Mouse (Mus musculus) limb, embryonic 10.5 days (tissue): ENCODE measurements around the gene Surf1. TPM values are rescaled to one million over a fixed set of nuclear protein-coding genes. Genes with fewer than 3 reads are reported as not detected.

ENCODE experiments used
- DNase-seq: peaks from one replicate; pipeline ENCODE4 v3.0.0-alpha.2; 2017; ENCODE audit warnings: low spot score
- H3K27ac ChIP-seq: fragments of 300-500 bp; sonication (generic); 2 replicates; pipeline ENCODE4 v1.5.1; 2016; ENCODE audit warnings: mild to moderate bottlenecking
- H3K27me3 ChIP-seq: fragments of 300-500 bp; sonication (generic); 2 replicates; pipeline ENCODE4 v1.6.1; 2016; ENCODE audit warnings: low read depth, mild to moderate bottlenecking; ENCODE audit not compliant: poor library complexity, severe bottlenecking
- H3K36me3 ChIP-seq: fragments of 300-500 bp; sonication (generic); 2 replicates; pipeline ENCODE4 v1.6.1; 2016; ENCODE audit warnings: mild to moderate bottlenecking, moderate library complexity
- H3K4me1 ChIP-seq: fragments of 300-500 bp; sonication (generic); 2 replicates; pipeline ENCODE4 v1.6.1; 2016
- H3K4me3 ChIP-seq: fragments of 300-500 bp; sonication (generic); 2 replicates; pipeline ENCODE4 v1.5.1; 2016; ENCODE audit warnings: mild to moderate bottlenecking, moderate library complexity
- H3K9me3 ChIP-seq: fragments of 300-500 bp; sonication (generic); replicated peaks from 2 replicates; pipeline ENCODE4 v1.6.1; 2016; ENCODE audit warnings: mild to moderate bottlenecking
- WGBS: fragments of 180-500 bp; shearing (Covaris S2); methylation state at CpG from one replicate; pipeline ENCODE4 v1.1.7; 2016; 5-methylcytosine and 5-hydroxymethylcytosine counted together
- polyA plus RNA-seq: library from polyadenylated mRNA; unstranded; fragments of >200 nt; fragmentation: Nextera tagmentation; extraction: Ambion mirVana; gene quantifications from 2 replicates; pipeline ENCODE4 v1.2.1, GENCODE M21; 2016

Gene Surf1
- polyA plus RNA-seq, 1 experiment from 2014 or later = 50.3 TPM

DNA sequence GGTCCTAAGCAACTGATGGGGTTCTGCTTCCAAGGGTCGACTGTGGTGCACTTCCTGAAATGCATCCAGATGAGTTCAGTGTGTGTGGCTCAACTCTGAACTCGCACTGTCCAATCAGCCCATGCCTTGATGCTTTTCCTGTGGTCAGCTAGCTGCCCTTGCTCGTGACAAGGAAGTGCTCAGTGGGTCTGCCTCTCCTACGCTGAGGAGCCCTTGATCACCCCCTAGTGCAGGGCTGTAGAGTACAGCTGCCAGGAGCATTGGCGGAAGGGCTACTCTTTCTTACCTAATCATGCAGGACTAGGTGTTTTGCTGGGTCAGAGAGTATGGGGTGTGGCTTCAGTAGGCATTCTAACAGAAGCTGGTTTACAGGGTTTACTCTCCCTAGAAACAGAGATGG, 25.2 kb upstream of the Surf1 start:
- Histone ChIP-seq H3K4me1 (no peaks in the 10 kb centered on the region), H3K27ac (no peak overlapping the region), H3K27me3 (no peaks in the 10 kb centered on the region), H3K9me3 (no peaks in the 10 kb centered on the region), H3K36me3 (peaks cover 1% of the 10 kb centered on the region; the same call in 1 of the 2 replicates), H3K4me3 (no peak overlapping the region)
- WGBS = 49% methylated on average over 5 of the region's 5 CpGs
- DNase-seq = no peak

DNA sequence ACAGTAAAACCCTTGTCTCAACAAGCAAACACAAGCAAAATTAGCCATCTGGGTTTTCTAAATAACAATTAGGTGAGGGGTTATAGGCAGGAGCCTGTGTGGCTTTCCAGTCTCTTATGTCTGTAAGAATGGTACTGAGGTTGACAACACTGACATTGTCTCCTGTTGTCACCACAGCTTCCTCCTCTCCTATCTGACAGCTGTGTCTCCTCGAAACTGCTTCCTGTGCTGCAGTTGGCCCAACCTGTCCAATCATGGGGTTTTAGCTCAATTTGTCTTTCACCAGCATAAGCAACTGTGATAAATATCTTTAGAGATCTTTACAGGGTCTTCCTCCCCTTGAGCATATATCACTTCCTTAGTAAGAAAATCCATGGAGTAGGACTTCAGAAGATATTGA, 20.1 kb upstream of the Surf1 start:
- no peak for DNase-seq
- no peaks in the 10 kb centered on the region for H3K9me3 ChIP-seq
- no peak overlapping the region for H3K4me3 ChIP-seq
- H3K27ac ChIP-seq = no peak overlapping the region
- peaks cover 26% of the 10 kb centered on the region for H3K4me1 ChIP-seq
- H3K27me3 ChIP-seq = no peaks in the 10 kb centered on the region
- H3K36me3 ChIP-seq = peaks cover 7% of the 10 kb centered on the region
- WGBS = 70% methylated on average over 1 of the region's 1 CpGs

DNA sequence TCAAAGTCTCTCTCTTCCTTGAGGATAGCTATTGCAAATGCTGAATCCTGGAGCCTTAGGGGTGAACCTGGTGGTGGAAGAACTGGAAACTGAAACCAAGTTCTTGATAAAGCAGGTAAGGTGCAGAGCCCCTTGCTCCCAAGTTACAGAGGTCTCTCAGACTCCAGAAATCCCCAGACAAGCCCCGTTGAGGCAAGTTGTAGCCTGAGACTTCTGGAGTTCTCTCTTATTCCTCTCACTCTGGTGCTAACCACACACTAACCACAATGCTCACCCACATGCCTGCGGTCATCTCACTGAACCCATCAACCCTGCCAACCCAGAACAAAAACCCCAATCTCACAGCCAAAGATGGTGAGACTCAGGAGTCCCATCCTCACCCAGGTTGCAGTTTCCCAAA, 19.0 kb upstream of the Surf1 start:
- H3K36me3 ChIP-seq = peaks cover 19% of the 10 kb centered on the region
- no peaks in the 10 kb centered on the region for H3K9me3 ChIP-seq
- no peak overlapping the region for H3K4me3 ChIP-seq
- peaks cover 37% of the 10 kb centered on the region for H3K4me1 ChIP-seq
- 88% methylated on average over 2 of the region's 2 CpGs for WGBS
- no peak for DNase-seq
- H3K27ac ChIP-seq = no peak overlapping the region
- H3K27me3 ChIP-seq = no peaks in the 10 kb centered on the region

DNA sequence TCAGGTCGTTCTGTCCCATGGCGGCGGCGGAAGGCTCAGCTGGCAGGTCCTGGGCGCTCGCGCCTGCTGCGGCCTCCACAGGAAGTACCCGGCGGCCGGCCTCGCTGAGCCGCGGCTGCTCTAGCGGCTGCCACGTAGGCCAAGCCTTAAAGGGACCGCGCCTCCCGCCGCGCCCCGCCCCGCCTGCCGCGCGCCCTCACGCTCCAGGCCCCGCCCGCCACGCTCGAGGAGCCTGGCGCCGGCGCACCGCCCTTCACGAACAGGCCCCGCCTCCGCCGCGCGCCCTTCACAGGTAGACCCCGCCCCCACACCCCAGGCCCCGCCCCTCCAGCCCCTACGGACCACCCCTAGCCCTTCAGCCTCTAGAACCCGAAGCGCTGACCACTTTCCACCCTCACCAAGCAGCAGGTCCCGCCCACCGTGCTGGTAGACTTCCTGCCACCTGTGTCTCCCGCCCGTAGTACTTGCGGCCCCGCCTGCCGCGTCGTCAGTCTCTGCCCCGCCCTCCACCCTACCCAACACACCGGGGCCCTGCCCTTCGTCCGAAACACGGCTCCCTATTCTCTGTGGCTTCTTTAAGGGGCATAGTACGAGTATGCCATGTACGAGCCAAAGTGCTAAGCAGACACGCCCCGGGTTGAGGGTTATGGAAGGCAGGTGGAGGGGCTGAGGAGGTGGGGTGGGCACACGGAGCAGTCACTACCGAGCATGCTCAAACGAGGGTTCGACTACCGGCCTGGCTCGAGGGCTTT, 17.1 kb upstream of the Surf1 start, which contains the start of the genes Surf4 and Stkld1:
Surf4 (minus strand) TSS at position 625 of the 752 bp plus-strand sequence.
Stkld1 (plus strand) TSS at position 744 of the 752 bp plus-strand sequence.
- WGBS = 1% methylated on average over 68 of the region's 70 CpGs
- no peaks in the 10 kb centered on the region for H3K27me3 ChIP-seq

DNA sequence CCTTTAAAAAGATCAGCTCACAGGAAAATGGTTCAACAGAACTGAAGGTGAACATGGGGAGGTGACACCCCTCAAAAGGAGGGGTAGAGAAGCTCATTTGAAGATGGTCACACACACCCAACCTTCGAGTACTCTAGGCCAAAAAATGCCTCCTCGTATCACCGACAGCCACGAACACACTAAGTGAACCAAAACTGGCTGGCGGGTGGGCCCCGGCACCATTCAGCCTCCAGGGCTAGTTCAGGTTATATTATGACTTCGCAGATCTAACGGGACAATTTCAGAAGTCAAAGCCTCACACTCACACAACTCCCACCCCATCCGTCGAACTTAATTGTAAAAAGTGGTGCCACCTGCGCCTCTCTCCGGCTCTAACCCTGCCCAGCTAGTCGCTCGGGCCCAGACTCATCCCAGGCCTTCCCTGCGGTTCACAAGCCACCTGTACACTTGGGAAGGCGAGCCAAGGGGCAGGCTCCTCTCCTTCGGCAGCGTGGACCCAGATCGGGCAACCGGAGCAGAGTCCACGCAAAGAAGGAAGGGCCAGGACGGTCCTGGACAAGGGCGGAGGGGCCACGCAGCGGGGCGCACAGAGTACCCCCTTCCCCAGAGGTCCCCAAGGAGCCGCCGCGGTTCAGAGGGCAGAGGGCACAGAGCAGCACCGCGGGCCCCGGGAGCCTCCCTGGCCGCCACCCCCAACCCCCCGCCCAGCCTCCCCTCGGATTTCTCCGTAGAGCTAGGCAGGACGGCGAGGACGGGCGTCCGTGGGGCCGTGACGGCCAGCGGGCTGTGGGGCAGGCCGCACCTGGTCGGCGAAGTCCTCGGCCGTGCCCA, 16.4 kb upstream of the Surf1 start:
- Histone ChIP-seq H3K27me3 (no peaks in the 10 kb centered on the region), H3K4me3 (peak overlapping the region; percentile 100), H3K4me1 (peaks cover 43% of the 10 kb centered on the region), H3K36me3 (peaks cover 45% of the 10 kb centered on the region), H3K9me3 (no peaks in the 10 kb centered on the region), H3K27ac (peak overlapping the region; percentile 99)
- DNase-seq = no peak
- 3% methylated on average over 49 of the region's 49 CpGs for WGBS

More for the DNA sequence above, 17.1 kb upstream of the Surf1 start, which contains the start of the genes Surf4 and Stkld1:
- peaks cover 37% of the 10 kb centered on the region for H3K36me3 ChIP-seq
- peaks cover 40% of the 10 kb centered on the region for H3K4me1 ChIP-seq
- H3K9me3 ChIP-seq = no peaks in the 10 kb centered on the region
- H3K27ac ChIP-seq = peak within 1 kb of the TSS; percentile 99
- peak within 1 kb of the TSS; percentile 100 for H3K4me3 ChIP-seq
- peak; percentile 97 for DNase-seq

DNA sequence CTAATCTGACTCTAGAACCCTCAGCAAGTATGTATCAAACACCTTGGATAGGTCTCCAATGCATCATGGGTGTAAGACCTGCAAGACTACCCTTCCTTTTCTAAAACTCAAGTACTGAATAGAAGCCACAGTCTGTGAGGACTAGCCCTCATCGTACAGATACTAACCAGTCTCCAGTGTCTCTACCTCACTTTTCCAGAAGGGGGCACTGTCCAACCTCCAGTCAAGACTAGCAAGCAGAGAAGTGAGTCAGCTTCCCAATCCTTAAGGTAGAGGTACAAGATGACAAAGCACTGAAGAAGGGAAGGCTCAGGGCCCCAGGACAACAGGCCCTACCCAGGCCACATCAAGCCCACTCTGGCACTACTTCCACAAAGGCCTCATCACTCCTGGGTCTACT, 14.1 kb upstream of the Surf1 start:
- no peak for DNase-seq
- WGBS = 57% methylated on average over 1 of the region's 1 CpGs
- Histone ChIP-seq H3K4me1 (peaks cover 43% of the 10 kb centered on the region), H3K27me3 (no peaks in the 10 kb centered on the region), H3K36me3 (peaks cover 68% of the 10 kb centered on the region), H3K27ac (no peak overlapping the region), H3K9me3 (no peaks in the 10 kb centered on the region), H3K4me3 (peak overlapping the region; percentile 18; the same call in 1 of the 2 replicates)

DNA sequence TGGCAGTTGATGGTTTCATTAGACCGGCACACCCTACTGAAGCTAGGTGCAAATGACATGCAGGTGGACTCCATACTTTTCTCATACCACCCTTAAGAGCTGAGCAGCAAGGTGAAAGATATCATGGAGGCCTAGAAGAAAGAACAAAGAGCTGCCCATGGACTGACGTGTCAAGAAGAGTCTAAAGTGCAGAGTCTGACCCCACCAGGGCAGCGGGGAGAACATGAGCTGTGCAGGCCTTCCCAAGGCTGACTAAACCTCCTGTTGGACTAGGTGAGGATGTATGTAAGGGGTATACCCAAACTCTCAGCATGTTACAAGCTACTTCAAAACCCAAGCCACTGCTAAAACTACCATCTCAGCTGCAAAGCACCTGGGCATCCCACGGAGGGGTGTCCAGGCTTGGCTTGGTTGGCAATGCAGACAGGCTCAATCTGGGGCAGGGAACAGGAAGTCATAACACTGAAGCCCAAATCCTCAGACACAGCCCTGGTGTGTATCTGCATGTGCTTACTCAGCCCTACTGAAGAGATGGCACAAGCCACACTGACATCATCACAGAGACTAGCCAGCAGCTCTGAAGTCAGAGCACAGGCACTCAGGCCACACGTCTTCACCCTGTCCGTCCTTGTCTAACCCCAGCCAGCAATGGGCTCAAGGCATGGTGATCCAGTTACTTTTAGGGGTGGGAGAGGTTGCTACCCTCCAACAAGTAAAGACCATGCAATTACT, 11.6 kb upstream of the Surf1 start:
- Histone ChIP-seq H3K27me3 (no peaks in the 10 kb centered on the region), H3K27ac (no peak overlapping the region), H3K9me3 (no peaks in the 10 kb centered on the region), H3K36me3 (peaks cover 90% of the 10 kb centered on the region), H3K4me3 (no peak overlapping the region), H3K4me1 (peaks cover 32% of the 10 kb centered on the region)
- no peak for DNase-seq
- 92% methylated on average over 6 of the region's 6 CpGs for WGBS

DNA sequence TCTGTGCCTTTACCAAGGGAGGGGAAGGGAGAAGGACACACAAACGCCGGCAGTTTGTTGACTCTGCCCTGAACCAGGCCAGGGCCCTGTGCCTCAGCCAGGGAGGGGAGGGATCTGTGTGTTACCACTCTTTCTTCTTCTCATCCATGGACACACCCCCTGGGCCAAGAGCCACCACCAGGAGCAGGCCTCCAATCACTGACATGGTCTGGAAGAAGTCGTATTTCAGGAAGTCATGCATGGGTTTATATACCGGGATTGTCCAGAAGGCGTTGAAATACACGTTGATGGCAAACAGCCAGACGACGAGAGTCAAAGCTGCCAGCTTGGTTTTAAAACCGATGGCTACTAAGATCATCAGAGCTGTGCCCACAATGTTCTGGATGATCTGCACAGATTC, 5.5 kb upstream of the Surf1 start:
- no peak for DNase-seq
- no peaks in the 10 kb centered on the region for H3K27me3 ChIP-seq
- H3K4me1 ChIP-seq = peaks cover 18% of the 10 kb centered on the region
- H3K4me3 ChIP-seq = no peak overlapping the region
- H3K9me3 ChIP-seq = no peaks in the 10 kb centered on the region
- H3K36me3 ChIP-seq = peaks cover 98% of the 10 kb centered on the region
- WGBS = 84% methylated on average over 9 of the region's 9 CpGs
- no peak overlapping the region for H3K27ac ChIP-seq

DNA sequence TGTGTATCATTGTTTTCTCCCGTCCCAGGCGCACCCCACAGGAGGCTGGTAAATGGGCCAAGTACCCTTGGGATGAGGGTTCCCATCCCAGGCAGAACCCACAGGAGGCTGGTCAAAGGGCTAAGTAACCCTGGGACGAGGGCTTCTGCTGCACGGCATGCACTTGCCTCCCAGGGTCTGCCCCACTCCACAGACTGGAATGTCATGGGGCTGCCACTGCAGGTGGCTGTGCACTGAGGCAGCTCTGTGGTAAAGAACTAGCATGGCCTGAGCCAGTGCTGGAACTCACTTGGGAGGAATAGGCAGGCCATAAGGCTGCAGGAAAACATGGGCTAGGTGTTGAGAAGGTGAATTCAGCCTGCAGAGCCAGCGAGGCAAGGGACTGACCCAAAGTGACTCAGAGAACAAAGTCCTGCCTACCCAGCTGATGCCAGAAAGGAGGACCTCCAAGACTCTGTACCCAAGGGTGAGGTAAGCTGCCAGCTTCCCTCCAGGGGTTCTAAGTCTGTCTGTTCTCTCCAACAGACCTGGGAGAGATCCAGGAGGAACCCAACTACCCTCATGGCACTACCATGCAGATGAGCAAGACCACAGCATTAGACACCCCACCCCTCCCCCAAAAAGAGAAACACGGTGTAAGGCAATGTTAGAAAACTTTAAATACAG, 4.0 kb upstream of the Surf1 start:
- no peak overlapping the region for H3K27ac ChIP-seq
- 87% methylated on average over 6 of the region's 6 CpGs for WGBS
- no peaks in the 10 kb centered on the region for H3K9me3 ChIP-seq
- no peak for DNase-seq
- no peaks in the 10 kb centered on the region for H3K27me3 ChIP-seq
- H3K4me3 ChIP-seq = no peak overlapping the region
- peaks cover 83% of the 10 kb centered on the region for H3K36me3 ChIP-seq
- H3K4me1 ChIP-seq = peaks cover 31% of the 10 kb centered on the region

DNA sequence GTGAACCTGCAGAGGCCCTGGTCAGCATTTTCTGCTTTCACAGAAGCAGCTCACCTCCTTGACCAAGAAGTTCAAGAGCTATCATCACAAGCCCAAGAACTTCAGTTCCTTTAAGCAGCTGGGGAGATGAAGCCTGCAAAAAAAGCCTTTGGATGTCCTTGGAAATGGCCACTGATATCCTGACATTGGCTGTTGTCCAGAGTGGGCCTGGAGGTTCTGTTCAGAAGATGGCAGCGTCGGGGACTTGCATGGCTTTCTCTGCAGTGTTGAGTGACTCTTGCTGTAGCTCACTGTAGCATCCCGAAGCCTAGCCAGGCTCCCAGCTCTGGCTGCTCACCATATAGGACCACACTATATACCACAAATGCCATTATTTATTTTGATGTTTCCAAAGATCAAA, 3.4 kb upstream of the Surf1 start:
- H3K4me1 ChIP-seq = peaks cover 38% of the 10 kb centered on the region
- peaks cover 78% of the 10 kb centered on the region for H3K36me3 ChIP-seq
- no peak for DNase-seq
- no peak overlapping the region for H3K4me3 ChIP-seq
- H3K9me3 ChIP-seq = no peaks in the 10 kb centered on the region
- H3K27ac ChIP-seq = no peak overlapping the region
- 92% methylated on average over 3 of the region's 3 CpGs for WGBS
- no peaks in the 10 kb centered on the region for H3K27me3 ChIP-seq

DNA sequence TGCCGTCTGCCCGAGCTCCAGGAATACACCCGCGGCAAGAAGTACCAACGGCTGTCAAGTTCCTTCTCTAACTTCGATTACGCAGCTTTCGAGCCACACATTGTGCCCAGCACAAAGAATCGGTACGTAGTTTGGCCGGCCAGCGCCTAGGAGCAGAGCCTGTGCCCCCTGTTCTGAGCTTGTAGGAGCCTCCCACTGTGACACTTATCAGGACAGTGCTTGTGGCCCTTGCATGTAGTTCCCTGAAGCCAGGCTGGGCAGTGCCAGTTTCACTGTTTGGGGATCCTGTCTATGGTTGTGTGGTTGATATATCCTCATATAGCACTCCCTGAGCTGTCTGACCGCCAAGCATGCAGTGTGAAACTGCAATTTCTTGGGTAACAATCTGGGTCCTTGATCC, 408 bp upstream of the Surf1 start:
- Histone ChIP-seq H3K36me3 (peaks cover 78% of the 10 kb centered on the region), H3K27ac (peak overlapping the region; percentile 88)
- WGBS = 5% methylated on average over 13 of the region's 13 CpGs

More for the DNA sequence above, 408 bp upstream of the Surf1 start:
- no peak for DNase-seq
- Histone ChIP-seq H3K4me3 (peak overlapping the region; percentile 84), H3K4me1 (peaks cover 51% of the 10 kb centered on the region), H3K9me3 (no peaks in the 10 kb centered on the region), H3K27me3 (no peaks in the 10 kb centered on the region)
